Mouse (Mus musculus) C2C12 (cell line): Measurements from ENCODE around the gene Get4.

Experiments used
- CEBPB ChIP-seq: IDR thresholded peaks from one replicate; pipeline ENCODE4 v1.6.1; 2011; ENCODE audit warnings: low read depth, mild to moderate bottlenecking, control low read depth, moderate library complexity
- CTCF ChIP-seq: IDR thresholded peaks from one replicate; pipeline ENCODE4 v1.5.1; 2011; ENCODE audit not compliant: control insufficient read depth, insufficient read depth, insufficient read length
- FOSL1 ChIP-seq: IDR thresholded peaks from one replicate; pipeline ENCODE4 v1.8.0; 2011; ENCODE audit warnings: mild to moderate bottlenecking, low read length; ENCODE audit not compliant: poor library complexity, insufficient read depth, severe bottlenecking
- MAX ChIP-seq: IDR thresholded peaks from one replicate; pipeline ENCODE4 v1.6.1; 2011; ENCODE audit warnings: mild to moderate bottlenecking, control low read depth
- MYOD1 ChIP-seq: IDR thresholded peaks from one replicate; pipeline ENCODE4 v1.6.1; 2011; ENCODE audit warnings: low read depth; ENCODE audit not compliant: control insufficient read depth, insufficient read length
- MYOG ChIP-seq: IDR thresholded peaks from one replicate; pipeline ENCODE4 v1.6.1; 2011; ENCODE audit not compliant: control insufficient read depth, insufficient read length; ENCODE audit errors: extremely low read depth
- USF1 ChIP-seq: IDR thresholded peaks from one replicate; pipeline ENCODE4 v1.6.1; 2011; ENCODE audit warnings: low read depth, mild to moderate bottlenecking, control low read depth, moderate library complexity

DNA sequence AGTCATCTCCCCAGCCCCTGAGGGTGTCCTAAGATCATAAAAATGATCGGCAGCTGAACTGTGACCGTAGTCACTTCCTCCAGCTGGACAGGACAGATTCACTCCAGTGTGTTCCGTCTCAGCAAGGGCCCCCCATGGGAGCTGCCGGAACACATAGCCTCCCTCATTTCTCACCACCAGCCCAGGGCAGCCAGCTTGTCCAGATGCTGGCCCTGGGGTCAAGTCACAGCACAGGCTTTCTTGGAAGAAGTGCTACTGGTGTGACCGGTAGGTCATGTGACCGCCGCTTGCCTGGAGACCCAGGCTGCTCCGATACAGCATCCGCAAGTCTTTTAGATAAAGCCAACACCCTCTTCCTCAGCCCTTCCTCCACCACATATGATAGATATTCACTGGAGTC lies 61.4 kb downstream of the Get4 start:
- no peak for TF ChIP-seq CTCF
- no peak for TF ChIP-seq MYOG
- TF ChIP-seq CEBPB = no peak
- TF ChIP-seq MAX = no peak
- no peak for TF ChIP-seq USF1
- no peak for TF ChIP-seq MYOD1
- no peak for TF ChIP-seq FOSL1
